Mouse (Mus musculus) cerebellum, adult 9-11 months (tissue): ENCODE measurements around the gene Pigu.

Experiments
- DNase-seq: peaks from one replicate; pipeline ENCODE4 v3.0.0; 2022

The Pigu gene

GRCm38 (mm10) chr2:155356971-155357591 lies at the start of gene Pigu:
Gene Pigu (minus strand): TSS chr2:155357430.
- DNase-seq: peak; percentile 94

GRCm38 (mm10) chr2:155404635-155405034 lies 47.4 kb upstream of the Pigu start:
- no peak for DNase-seq

GRCm38 (mm10) chr2:155401926-155402325 lies 44.7 kb upstream of the Pigu start:
- no peak for DNase-seq

- peak; percentile 42 for DNase-seq
Observed at GRCm38 (mm10) chr2:155400276-155400675, 43.0 kb upstream of the Pigu start.

GRCm38 (mm10) chr2:155394586-155394985 lies 37.4 kb upstream of the Pigu start:
- DNase-seq: no peak

- peak; percentile 44 for DNase-seq
Observed at GRCm38 (mm10) chr2:155388573-155388972, 31.3 kb upstream of the Pigu start.

- peak; percentile 34 for DNase-seq
Observed at GRCm38 (mm10) chr2:155387052-155387451, 29.8 kb upstream of the Pigu start.

GRCm38 (mm10) chr2:155386534-155386899 lies 29.3 kb upstream of the Pigu start:
- DNase-seq: peak; percentile 41

- peak; percentile 52 for DNase-seq
Observed at GRCm38 (mm10) chr2:155385731-155386533, 28.7 kb upstream of the Pigu start.

- peak; percentile 85 for DNase-seq
Observed at GRCm38 (mm10) chr2:155385090-155385489, 27.9 kb upstream of the Pigu start.

GRCm38 (mm10) chr2:155382791-155383438 lies 25.7 kb upstream of the Pigu start:
- peak; percentile 70 for DNase-seq

GRCm38 (mm10) chr2:155382332-155382700 lies 25.1 kb upstream of the Pigu start:
- DNase-seq: no peak

- DNase-seq: peak; percentile 97
Observed at GRCm38 (mm10) chr2:155381643-155382331, 24.6 kb upstream of the Pigu start.

- DNase-seq: no peak
Observed at GRCm38 (mm10) chr2:155381060-155381437, 23.8 kb upstream of the Pigu start.

GRCm38 (mm10) chr2:155380261-155381059 lies 23.2 kb upstream of the Pigu start, which contains the start of gene Trp53inp2:
Gene Trp53inp2 (plus strand): TSS chr2:155381059.
- DNase-seq: peak; percentile 43

- no peak for DNase-seq
Observed at GRCm38 (mm10) chr2:155376191-155376590, 19.0 kb upstream of the Pigu start.

- no peak for DNase-seq
Observed at GRCm38 (mm10) chr2:155374521-155374920, 17.3 kb upstream of the Pigu start.

- DNase-seq: no peak
Observed at GRCm38 (mm10) chr2:155373886-155374285, 16.7 kb upstream of the Pigu start.

- DNase-seq: no peak
Observed at GRCm38 (mm10) chr2:155373302-155373701, 16.1 kb upstream of the Pigu start.

- DNase-seq: no peak
Observed at GRCm38 (mm10) chr2:155372451-155372850, 15.2 kb upstream of the Pigu start.

- no peak for DNase-seq
Observed at GRCm38 (mm10) chr2:155369333-155369883, 12.2 kb upstream of the Pigu start.
